Mouse (Mus musculus): ENCODE results near the gene Gm3239.
"Not testable (repeated sequence)": the region's sequence is repeated elsewhere in the genome, so short reads cannot be mapped to it uniquely, and the experiment has no call there.

Gene Gm3239

DNA sequence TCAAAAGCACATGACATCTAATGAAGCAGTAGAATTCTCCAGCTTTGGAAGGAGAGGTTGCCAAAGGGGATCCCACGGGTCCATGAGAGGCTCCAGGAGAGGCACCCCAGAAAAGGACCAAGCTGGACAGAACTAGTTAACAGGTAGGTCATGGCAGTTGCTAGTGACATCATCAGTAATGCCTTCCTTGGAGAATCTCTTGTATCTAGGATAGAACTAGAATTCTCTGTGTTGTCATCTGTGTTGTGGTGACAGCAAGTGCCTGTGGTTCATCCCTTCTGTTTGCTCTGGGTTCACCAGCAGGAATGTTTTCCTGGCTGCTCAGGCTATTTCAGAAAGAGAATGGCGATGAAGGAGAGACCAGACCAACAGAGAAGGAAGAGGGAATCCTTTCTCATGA is at the start of gene Gm3239:
TSS of gene Gm3239 (plus strand) at position 301 of the 400 bp plus-strand sequence.
- not testable (repeated sequence) for DNase-seq (ENCODE audit: low spot score)

DNA sequence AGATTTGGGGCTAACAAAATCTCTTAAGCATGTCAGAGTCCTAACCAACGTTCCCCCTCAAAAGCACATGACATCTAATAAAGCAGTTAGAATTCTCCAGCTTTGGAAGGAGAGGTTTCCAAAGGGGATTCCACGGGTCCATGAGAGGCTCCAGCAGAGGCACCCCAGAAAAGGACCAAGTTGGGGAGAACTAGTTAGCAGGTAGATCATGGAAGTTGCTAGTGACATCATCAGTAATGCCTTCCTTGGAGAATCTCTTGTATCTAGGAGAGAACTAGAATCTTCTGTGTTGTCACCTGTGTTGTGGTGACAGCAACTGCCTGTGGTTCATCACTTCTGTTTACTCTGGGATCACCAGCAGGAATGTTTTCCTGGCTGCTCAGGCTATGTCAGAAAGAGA is 31.9 kb upstream of the Gm3239 start, which contains the start of gene Gm8159:
TSS of gene Gm8159 (plus strand) at position 301 of the 400 bp plus-strand sequence.
- not testable (repeated sequence) for DNase-seq (ENCODE audit: low spot score)

DNA sequence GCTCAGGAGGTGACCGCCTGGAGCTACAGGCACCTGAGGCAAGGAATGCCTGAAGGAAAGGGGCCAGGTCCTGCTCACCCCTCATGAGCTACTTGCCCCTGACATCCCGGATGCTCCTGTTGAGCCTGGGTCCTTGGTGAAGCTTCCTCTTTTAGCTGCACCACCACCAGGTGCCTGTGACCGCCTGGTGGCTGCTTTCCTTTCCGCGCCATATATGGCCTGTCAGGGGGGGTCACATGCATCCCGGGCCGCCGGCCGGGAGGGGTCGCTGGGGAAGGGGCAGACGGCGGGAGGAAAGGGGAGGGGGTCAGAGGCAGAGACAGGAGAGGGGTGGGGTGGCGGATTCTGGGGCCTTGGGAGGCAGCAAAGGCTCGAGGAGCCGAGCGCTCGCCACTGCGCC is 14.7 kb upstream of the Gm3239 start:
- DNase-seq (ENCODE audit: low spot score) = not testable (repeated sequence)

DNA sequence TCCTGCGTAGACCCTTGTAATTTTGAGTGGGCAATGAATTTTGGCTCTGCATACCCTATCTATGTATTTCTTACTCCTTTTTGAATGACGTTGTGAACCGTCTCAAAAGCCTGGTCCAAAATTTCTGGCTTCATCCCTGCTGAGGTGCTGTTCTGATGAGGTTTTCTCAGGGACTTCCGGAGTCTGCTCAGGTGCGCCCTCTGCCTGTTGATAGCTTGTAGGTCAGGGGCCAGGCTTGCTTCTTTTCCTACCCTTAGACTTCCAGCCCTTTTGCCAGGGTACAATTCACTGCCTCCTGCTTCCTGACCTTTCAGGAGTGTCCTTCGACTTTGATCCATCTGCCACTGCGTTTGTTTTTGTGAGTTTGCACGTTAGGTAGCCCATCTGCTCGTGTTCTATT is 13.7 kb upstream of the Gm3239 start:
- peak; percentile 5 for DNase-seq (ENCODE audit: low spot score)

DNA sequence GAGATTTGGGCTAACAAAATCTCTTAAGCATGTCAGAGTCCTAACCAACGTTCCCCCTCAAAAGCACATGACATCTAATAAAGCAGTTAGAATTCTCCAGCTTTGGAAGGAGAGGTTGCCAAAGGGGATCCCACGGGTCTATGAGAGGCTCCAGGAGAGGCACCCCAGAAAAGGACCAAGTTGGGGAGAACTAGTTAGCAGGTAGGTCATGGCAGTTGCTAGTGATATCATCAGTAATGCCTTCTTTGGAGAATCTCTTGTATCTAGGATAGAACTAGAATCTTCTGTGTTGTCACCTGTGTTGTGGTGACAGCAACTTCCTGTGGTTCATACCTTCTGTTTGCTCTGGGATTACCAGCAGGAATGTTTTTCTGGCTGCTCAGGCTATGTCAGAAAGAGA is 44.9 kb downstream of the Gm3239 start, which contains the start of gene Gm7876:
TSS of gene Gm7876 (plus strand) at position 301 of the 400 bp plus-strand sequence.
- not testable (repeated sequence) for DNase-seq (ENCODE audit: low spot score)

Data from urinary bladder, postnatal 25 days (tissue).